Mouse (Mus musculus) adrenal gland, adult 2 months (tissue): Measurements from ENCODE around the gene 4933409G03Rik. TPM values are rescaled to one million over a fixed set of nuclear protein-coding genes. Genes with fewer than 3 reads are reported as not detected.
"Not testable (repeated sequence)": the region's sequence is repeated elsewhere in the genome, so short reads cannot be mapped to it uniquely, and the experiment has no call there.

ENCODE experiments used
- DNase-seq: peaks from one replicate; pipeline ENCODE4 v3.0.0; 2021
- long read RNA-seq: library from polyadenylated mRNA; stranded (forward); transcript quantifications from one replicate; pipeline ENCODE4 v2.0.0, GENCODE M21; 2021
- polyA plus RNA-seq: library from polyadenylated mRNA; depleted of rRNA; stranded (reverse); fragments of >200 nt; gene quantifications from 2 replicates; pipeline ENCODE4 v1.2.3, GENCODE M21; 2012; rRNA removed
- total RNA-seq, 2 experiments: library from RNA; stranded (reverse); gene quantifications; 2 replicates each; pipeline ENCODE4 v1.2.3; 2021

The 4933409G03Rik gene
- not detected for total RNA-seq
- polyA plus RNA-seq: not detected in 2 replicates
- long read RNA-seq: 0 reads

DNA sequence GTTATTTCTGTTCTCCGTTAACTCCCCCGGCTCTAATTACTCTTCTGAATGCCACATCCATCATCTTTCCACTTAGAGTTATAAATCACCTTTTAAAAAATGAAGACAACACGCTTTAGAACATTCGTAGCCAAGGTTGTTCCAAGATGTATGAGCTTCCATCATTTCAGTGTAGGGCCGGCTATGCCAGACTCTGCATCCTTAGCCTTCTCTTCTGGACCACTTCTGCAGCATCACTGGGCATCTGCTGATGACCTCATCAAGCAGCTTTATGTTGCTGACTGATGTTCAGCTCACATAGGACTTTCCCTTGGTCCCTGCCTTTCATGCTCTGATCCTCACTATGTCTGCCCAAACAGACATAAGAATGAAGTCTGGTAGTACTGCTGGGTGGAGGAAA lies at the start of gene 4933409G03Rik:
Gene 4933409G03Rik, plus strand, starts transcription at position 301 of the 400 bp plus-strand sequence.
- no peak for DNase-seq

DNA sequence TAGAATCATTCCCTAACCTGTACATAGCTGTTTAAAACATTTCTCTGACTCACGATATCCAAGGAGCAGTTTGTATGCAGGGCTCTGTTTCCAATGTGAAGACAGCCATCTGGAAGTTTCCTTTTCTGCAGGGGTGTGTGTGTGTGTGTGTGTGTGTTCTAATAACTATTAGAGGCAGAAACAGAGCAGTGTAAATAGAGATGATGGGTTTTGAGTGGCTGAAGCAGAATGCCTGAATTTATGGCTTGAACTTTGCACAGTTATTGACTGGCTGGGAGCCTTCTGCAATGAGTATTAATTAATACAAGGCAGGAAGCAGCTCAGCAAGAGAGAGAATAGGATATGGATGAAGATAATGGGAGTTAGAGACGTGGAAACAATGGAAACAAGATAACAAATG lies 38.0 kb upstream of the 4933409G03Rik start:
- DNase-seq: no peak

DNA sequence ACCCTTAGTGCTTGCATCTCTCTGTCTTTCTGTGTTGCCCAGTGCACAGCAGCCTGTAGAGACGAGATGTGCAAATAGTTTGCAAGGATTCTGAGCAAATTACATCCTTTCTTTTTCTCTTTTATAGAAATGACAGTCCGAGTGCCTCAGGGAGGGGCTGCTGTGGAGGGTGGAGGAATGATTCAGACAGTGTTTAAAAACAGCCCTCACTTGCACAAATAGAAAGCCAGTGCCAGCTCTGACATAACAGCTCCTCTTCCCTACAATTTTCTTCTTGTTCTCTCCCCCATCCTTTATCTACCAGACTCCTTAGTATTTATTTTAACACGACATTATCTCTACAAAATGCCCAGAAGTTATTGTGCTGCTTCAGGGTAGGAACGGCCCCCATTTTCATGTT lies 21.4 kb upstream of the 4933409G03Rik start:
- no peak for DNase-seq

DNA sequence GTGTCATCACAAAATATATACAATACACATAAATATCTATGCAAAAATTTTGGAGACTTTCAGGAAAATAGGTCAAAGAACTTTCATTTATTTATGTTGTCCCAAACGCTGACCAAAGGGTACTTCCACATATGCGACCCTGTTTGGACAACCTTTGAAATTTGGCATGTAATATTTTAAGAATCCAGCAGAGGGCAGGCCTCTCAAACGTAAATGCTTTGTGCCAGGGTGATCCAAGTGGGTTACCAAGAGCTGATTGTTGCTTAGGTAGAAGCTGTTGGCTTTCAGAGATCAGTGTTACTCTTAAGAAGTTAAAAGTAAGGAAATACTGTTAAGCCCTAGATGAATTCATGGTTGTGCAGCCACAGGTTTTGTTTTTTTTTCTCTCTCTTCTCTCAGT lies 18.9 kb upstream of the 4933409G03Rik start:
- peak; percentile 23 for DNase-seq

DNA sequence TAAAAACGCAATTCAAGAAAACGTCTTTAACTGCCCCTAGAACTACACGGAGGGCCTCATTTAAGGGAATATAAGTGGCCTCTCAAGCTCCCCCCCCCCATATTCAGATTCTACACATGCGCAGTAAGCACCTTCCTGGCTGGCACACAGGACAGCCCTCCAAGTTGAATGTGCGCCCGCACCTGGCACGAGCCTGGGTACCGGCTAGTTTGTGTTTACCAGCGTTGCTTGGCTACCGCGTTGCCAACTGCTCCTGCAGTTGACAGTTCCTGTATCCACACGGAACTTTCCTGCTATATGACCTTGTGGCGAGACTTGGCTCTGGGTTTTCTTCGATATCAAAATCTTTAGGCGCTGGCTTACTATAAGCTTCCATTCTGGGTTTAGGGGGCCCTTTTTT lies 13.9 kb upstream of the 4933409G03Rik start:
- no peak for DNase-seq

DNA sequence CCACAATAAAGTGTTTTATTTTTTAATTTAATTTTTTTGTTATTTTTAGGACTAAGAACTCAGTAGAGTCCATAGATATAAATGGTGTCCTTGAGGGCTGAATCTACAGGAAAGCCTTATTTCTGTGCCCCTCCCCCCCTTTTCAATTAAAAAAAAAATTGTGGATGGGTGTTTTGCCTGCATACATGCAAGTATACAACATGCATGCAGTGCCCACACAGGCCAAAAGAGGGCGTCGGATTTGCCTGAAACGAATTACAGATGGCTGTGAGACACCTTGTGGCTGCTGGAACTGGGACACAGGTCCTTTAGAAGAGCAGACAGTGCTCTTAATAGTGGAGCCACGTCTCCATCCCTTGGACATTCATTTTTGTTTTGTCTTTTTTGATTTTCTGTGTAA lies 9.9 kb upstream of the 4933409G03Rik start:
- peak; percentile 28 for DNase-seq

DNA sequence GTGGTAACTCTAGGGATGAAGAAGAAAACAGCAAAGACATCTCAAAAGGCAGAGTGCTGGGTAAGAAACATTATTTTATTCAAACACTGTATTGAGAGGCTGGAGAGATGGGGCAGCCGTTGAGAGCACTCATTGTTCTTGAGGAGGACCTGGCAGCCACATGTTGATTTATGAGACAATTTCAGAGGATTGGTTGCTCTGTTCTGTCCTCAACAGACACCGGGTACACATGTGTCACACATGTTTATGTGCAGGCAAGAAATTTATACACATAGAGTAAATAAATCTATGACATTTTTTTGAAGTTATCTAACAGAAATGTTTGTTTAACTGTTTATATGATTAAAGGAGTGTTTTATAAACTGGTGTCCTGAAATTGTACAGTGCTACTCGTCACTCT lies 10.6 kb downstream of the 4933409G03Rik start:
- no peak for DNase-seq

DNA sequence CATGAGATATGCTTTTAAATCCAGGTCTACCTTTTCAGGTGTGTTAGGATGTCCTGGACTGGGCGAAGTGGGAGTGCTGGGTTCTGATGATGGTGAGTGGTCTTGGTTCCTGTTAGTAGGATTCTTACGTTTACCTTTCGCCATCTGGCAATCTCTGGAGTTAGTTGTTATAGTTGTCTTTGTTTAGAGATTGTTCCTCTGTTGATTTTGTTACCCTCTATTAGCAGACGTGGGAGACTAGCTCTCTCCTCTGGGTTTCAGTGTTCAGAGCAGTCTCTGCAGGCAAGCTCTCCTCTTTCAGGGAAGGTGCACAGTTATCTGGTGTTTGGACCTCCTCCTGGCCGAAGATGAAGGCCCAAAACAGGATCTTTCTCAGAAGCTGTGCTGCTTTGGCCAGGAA lies 74.0 kb downstream of the 4933409G03Rik start, which contains the start of gene 4932414N04Rik:
Gene 4932414N04Rik, plus strand, starts transcription at position 301 of the 400 bp plus-strand sequence.
- not testable (repeated sequence) for DNase-seq

Other genes with a start within 250 kb of the 4933409G03Rik start
- gene Stk39, start 110.1 kb upstream of the 4933409G03Rik start, total RNA-seq: 10 to 100 TPM; 70.2 to 96.2 TPM
- gene Stk39, start 110.1 kb upstream of the 4933409G03Rik start, polyA plus RNA-seq: 18.3 and 27.3 TPM in 2 replicates
- gene 4932414N04Rik, start 74.1 kb downstream of the 4933409G03Rik start, total RNA-seq: not detected
- not detected in 2 replicates for gene 4932414N04Rik, start 74.1 kb downstream of the 4933409G03Rik start, polyA plus RNA-seq